Mouse (Mus musculus): Measurements from ENCODE around the gene Fam193a. TPM values are rescaled to one million over a fixed set of nuclear protein-coding genes. Genes with fewer than 3 reads are reported as not detected.

Gene Fam193a
- total RNA-seq, 2 experiments from 2014 or later = 39.0 to 43.3 TPM

- no peak overlapping the region for H3K4me3 ChIP-seq
- no peak for DNase-seq (ENCODE audit: extremely low spot score in 1 of 2, low spot score in 2 of 2)
- H3K27ac ChIP-seq = no peak overlapping the region
- intact Hi-C loops (cut with DNase I) = no loop called here
- TF ChIP-seq CTCF (IDR thresholded peaks at IDR 0.05) = no peak
Observed at GRCm38 (mm10) chr5:34340246-34340645, 29.5 kb upstream of the Fam193a start.

DNA sequence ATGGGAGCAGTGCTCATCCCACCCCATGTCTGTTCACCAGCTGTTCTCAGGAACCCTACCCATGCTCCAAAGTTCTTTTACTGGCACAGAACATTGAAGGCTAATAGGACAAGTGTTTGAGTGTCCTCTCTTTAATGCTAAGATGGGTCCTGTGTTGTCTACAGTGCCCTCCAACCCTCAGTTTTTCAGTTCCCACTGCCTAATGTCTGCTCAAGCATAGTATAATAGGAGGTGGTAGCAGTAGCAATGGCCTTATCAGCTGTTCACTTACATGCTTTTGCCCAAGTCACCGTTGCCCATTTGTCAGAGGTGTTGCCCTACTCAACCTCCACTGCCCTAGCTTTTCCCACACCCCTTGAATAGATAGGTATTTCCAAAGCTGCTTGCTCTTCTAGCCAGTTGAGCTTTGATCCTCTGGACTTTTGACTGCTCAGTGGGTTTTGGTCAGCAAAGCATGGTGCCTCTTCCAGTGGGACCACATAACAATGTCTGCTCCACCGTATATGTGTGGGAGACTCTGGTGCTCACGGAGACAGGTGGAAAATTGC is 17.6 kb upstream of the Fam193a start:
- intact Hi-C loops (cut with DNase I) = no loop called here
- DNase-seq (ENCODE audit: extremely low spot score in 1 of 2, low spot score in 2 of 2) = no peak
- H3K4me3 ChIP-seq = no peak overlapping the region
- no peak overlapping the region for H3K27ac ChIP-seq
- no peak for TF ChIP-seq CTCF (IDR thresholded peaks at IDR 0.05)

GRCm38 (mm10) chr5:34360261-34360660 is 9.5 kb upstream of the Fam193a start:
- Histone ChIP-seq H3K27ac (no peak overlapping the region), H3K4me3 (no peak overlapping the region)
- TF ChIP-seq CTCF (IDR thresholded peaks at IDR 0.05) = no peak
- DNase-seq (ENCODE audit: extremely low spot score in 1 of 2, low spot score in 2 of 2) = no peak
- intact Hi-C loops (cut with DNase I) = loop anchor here (5.0 kb wide), 1 partner anchor 263 kb away; no protein-coding TSS in a partner anchor

DNA sequence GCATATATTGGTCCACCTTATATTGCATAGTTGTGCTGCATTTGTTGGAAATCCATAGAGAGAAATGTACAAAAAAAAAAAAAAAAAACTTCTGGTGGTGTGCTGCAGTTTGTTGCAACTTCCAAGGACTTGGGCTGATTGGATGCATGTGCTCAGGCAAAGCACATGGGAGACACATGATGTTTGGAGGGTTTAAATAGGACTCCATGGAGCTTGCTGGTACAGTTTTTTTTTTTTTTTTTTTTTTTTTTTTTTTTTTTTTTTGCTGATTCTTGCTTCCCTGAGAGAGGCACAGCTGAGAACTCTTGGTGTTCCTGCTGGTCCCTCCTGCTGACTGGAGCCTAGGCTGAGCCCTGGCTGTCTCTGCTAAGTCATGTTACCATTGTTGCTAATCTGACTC is 6.6 kb upstream of the Fam193a start:
- Histone ChIP-seq H3K4me3 (no peak overlapping the region), H3K27ac (no peak overlapping the region)
- TF ChIP-seq CTCF (IDR thresholded peaks at IDR 0.05) = no peak
- DNase-seq (ENCODE audit: extremely low spot score in 1 of 2, low spot score in 2 of 2) = no peak
- intact Hi-C loops (cut with DNase I) = loop anchor here (5.0 kb wide), 1 partner anchor 266 kb away; no protein-coding TSS in a partner anchor

DNA sequence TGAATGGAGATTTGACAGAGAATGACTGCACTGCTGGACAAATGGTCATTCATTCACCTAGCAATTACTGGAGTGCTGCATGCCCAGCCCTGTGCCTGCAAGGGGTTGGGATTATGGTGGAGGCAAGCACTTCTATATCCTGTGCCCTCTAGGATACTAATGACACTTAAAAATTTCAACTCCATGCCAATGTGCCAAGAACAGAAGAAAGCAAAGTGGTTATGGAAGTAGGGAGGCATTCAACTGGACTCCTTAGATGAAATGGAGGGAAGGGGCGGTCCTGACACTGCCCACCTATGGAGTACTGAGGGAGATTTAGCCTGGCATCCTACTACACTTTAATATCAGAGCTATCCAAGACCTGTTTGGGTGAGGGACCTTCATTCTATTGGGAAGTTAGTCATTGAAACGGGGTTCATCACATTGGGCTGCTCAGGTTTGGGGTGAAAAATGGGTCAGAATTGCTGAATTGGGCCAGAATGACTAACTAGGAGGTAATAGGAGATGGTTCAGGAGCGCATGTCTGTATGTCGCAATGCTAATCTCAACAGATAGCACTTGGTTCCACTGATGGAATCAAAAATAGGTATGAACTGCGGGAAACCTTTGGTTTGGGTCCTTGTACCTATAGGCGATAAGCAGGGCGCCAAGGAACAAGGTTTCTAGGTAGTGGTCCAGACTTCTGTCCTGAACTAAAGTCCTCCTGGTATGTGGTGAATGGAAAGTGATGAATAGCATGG is 1.0 kb upstream of the Fam193a start:
- peak overlapping the region; percentile 98 for H3K27ac ChIP-seq
- intact Hi-C loops (cut with DNase I) = loop anchor here (1.0 kb wide), 1 partner anchor 32 kb away; the partner anchor contains the start of gene Rnf4
- H3K4me3 ChIP-seq = peak overlapping the region; percentile 80
- no peak for DNase-seq (ENCODE audit: extremely low spot score in 1 of 2, low spot score in 2 of 2)
- TF ChIP-seq CTCF (IDR thresholded peaks at IDR 0.05) = no peak

GRCm38 (mm10) chr5:34370022-34370823 is 490 bp downstream of the Fam193a start:
- intact Hi-C loops (cut with DNase I) = loop anchor here (5.0 kb wide), 1 partner anchor 267 kb away; the partner anchor contains the start of gene Mfsd10
- H3K4me3 ChIP-seq = peak overlapping the region; percentile 86
- DNase-seq (ENCODE audit: extremely low spot score in 1 of 2, low spot score in 2 of 2) = peak; percentile 26 to 34
- peak overlapping the region; percentile 80 for H3K27ac ChIP-seq
- TF ChIP-seq CTCF (IDR thresholded peaks at IDR 0.05) = no peak

DNA sequence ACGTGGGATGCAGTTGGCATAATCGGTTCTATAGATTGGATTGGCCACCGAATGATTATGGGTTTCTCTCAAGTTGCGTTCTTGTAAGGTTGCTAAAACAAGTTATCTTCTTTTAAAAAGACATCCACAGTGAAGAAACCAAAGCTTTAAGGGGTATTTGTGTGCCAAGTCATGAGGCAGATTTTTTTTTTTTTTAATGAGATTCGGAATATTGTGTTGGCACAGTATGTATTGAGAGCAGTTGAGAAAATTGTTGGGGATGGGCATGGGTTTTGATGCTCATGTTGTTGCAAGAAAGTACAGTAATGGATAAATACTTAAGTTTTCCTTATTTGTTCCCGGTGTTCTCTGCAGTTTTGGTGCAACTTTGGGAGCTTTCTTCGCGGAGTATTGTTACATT is 1.1 kb downstream of the Fam193a start:
- intact Hi-C loops (cut with DNase I) = loop anchor here (5.0 kb wide), 1 partner anchor 266 kb away; the partner anchor contains the start of gene Mfsd10
- TF ChIP-seq CTCF (IDR thresholded peaks at IDR 0.05) = no peak
- Histone ChIP-seq H3K4me3 (peak overlapping the region; percentile 86), H3K27ac (no peak overlapping the region)
- DNase-seq (ENCODE audit: extremely low spot score in 1 of 2, low spot score in 2 of 2) = no peak

- no peak overlapping the region for H3K4me3 ChIP-seq
- no peak for DNase-seq (ENCODE audit: extremely low spot score in 1 of 2, low spot score in 2 of 2)
- H3K27ac ChIP-seq = no peak overlapping the region
- intact Hi-C loops (cut with DNase I) = loop anchor here (5.0 kb wide), 1 partner anchor 265 kb away; the partner anchor contains the start of gene Mfsd10
- no peak for TF ChIP-seq CTCF (IDR thresholded peaks at IDR 0.05)
Observed at GRCm38 (mm10) chr5:34372141-34372540, 2.4 kb downstream of the Fam193a start.

GRCm38 (mm10) chr5:34372541-34372940 is 2.8 kb downstream of the Fam193a start:
- no peak for TF ChIP-seq CTCF (IDR thresholded peaks at IDR 0.05)
- intact Hi-C loops (cut with DNase I) = loop anchor here (5.0 kb wide), 1 partner anchor 265 kb away; the partner anchor contains the start of gene Mfsd10
- Histone ChIP-seq H3K4me3 (no peak overlapping the region), H3K27ac (no peak overlapping the region)
- no peak for DNase-seq (ENCODE audit: extremely low spot score in 1 of 2, low spot score in 2 of 2)

DNA sequence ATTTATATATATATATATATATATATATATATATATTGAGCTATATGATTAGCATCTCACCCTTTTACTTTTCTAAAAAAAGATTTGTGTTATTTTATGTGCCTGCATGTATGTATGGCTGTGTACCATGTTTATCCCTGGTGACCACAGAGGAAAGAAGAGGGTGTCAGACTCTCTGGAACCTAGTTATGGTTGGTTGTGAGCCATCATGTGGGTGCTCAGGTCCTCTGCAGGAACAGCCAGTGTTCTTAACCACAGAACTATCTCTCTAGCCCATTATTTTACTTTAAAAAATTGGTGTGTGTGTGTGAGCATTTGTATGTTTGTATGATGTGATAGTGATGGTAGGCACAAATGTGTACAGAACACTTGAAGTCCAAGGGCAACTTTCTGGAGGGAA is 9.1 kb downstream of the Fam193a start:
- intact Hi-C loops (cut with DNase I) = no loop called here
- Histone ChIP-seq H3K27ac (no peak overlapping the region), H3K4me3 (no peak overlapping the region)
- no peak for DNase-seq (ENCODE audit: extremely low spot score in 1 of 2, low spot score in 2 of 2)
- no peak for TF ChIP-seq CTCF (IDR thresholded peaks at IDR 0.05)

- intact Hi-C loops (cut with DNase I) = no loop called here
- H3K4me3 ChIP-seq = no peak overlapping the region
- H3K27ac ChIP-seq = no peak overlapping the region
- no peak for TF ChIP-seq CTCF (IDR thresholded peaks at IDR 0.05)
- DNase-seq (ENCODE audit: extremely low spot score in 1 of 2, low spot score in 2 of 2) = no peak
Observed at GRCm38 (mm10) chr5:34381700-34382099, 12.0 kb downstream of the Fam193a start.

DNA sequence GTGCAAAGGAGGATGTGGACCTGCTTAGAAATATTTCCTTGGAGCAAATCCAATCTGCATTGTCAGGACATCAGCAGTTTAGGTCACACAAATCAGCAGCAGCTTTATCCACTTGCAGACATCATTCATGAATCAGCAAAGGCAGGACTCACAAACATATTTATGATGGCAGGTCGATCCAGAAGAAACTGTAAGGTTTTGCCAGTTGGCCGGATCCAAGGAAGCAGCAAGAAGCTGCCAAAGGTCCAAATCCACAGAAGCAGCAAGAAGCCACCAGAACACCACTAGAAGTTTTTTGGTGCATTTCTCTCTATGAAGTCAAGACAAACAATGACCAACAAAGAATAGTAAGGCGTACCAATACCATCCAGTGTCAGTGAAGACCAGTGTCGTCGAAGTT is 15.9 kb downstream of the Fam193a start:
- intact Hi-C loops (cut with DNase I) = no loop called here
- Histone ChIP-seq H3K4me3 (no peak overlapping the region), H3K27ac (no peak overlapping the region)
- TF ChIP-seq CTCF (IDR thresholded peaks at IDR 0.05) = no peak
- DNase-seq (ENCODE audit: extremely low spot score in 1 of 2, low spot score in 2 of 2) = no peak

Measured in left cerebral cortex, adult 2 months (tissue).